Mouse (Mus musculus) layer of hippocampus, postnatal 36 days (tissue): Measurements from ENCODE around the gene Rdh19. TPM values are rescaled to one million over a fixed set of nuclear protein-coding genes. Genes with fewer than 3 reads are reported as not detected.
"Not testable (repeated sequence)": the region's sequence is repeated elsewhere in the genome, so short reads cannot be mapped to it uniquely, and the experiment has no call there.

Experiments used
- DNase-seq, 2 experiments: peaks; one replicate each; pipeline ENCODE4 v3.0.0; 2022
- total RNA-seq, 2 experiments: library from RNA; stranded (reverse); gene quantifications; 2 replicates each; pipeline ENCODE4 v1.2.3; 2021

Gene Rdh19
- total RNA-seq: not detected

DNA sequence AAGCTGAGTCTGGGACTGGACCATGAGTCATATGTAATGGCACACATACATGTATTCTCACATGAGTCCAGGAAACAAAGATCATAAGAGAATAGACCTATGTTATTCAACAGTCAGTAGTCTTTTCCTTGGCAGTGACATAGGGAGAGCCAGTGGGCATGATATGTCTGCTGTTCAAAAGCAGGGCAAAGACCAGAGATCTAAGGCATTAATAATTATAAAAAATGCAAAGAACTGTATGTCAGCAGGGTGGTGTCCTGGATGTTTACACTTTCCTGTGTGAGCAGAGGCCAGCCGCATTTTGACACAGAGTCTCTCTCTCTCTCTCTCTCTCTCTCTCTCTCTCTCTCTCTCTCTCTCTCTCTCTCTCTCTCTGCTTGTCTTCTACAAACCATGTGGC, at the start of gene Rdh19:
Gene Rdh19 (plus strand): TSS at position 301 of the 400 bp plus-strand sequence.
- DNase-seq: no peak

DNA sequence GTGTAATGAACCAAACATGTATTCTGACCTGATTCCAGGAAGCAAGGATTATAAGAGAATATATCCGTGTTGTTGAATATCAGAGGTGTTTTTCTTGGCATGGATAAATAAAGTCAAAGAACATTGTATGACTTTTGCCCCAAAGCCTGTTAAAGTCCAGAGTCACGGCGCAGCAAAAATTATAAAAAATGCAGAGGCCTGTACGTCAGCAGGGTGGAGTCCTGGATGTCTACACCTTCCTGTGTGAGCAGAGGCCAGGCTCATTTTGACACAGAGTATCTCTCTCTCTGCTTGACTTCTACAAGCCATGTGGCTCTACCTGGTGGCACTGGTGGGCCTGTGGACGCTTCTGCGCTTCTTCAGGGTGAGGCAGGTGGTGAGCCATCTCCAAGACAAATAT, 48.8 kb upstream of the Rdh19 start, which contains the start of gene Rdh16:
Gene Rdh16 (plus strand): TSS at position 262 of the 400 bp plus-strand sequence.
- no peak for DNase-seq

DNA sequence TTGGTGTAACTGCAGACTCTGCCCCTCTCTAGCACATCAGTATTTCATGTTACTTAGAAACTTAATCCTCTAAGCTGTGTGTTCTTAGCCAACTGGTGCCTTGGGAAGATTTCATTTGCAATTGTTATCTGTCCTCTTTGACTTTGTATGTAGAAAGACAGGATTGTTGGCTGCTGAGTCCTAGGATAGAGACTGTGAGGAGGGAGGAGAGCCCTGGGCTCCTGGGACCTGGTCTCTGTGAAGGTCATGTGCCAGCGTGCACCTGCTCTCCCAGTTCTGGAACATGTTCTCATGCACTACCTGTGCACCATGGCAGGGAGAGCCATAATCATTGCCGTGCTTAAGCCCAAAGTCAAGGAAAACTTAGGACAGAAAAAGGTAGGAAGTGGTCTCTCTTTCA, 48.1 kb upstream of the Rdh19 start:
- no peak for DNase-seq

DNA sequence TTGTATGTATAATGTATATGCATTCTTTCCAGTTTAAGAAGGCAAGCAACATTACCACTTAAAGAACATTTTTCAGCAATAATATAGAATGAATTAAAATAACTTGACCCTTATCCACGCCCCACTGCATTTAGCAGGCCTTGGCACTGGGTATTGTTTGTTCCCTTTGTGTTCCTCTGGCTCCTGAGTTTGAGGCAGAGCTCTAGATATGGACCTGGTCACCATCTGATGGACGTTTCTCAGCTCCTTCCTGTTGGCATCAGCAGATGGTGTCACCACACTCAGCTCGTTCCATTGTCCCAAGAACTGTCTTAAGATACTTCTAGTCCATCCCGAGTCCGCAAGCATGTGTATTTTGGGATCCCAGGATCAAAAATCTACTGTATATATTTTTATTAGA, 47.5 kb upstream of the Rdh19 start:
- no peak for DNase-seq

DNA sequence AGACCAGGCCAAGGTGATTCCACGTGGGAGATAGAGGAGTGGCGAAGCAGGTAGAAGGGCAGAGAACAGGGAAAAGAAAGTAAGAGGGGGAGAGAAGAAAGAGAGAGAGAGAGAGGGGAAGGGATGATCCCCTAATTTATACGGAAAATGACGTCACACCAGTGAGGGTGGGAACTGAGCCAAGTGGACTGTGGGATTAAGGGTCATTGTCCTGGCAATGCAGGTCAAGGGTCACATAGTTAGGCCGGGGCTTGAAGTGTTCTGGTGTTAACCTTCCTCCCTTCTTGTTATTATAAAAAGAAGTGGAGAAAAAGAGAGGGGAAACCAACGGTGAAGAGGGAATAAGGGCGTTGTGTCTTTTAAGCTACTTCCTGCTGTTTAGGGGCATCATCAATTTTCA, 45.3 kb upstream of the Rdh19 start:
- DNase-seq: no peak

DNA sequence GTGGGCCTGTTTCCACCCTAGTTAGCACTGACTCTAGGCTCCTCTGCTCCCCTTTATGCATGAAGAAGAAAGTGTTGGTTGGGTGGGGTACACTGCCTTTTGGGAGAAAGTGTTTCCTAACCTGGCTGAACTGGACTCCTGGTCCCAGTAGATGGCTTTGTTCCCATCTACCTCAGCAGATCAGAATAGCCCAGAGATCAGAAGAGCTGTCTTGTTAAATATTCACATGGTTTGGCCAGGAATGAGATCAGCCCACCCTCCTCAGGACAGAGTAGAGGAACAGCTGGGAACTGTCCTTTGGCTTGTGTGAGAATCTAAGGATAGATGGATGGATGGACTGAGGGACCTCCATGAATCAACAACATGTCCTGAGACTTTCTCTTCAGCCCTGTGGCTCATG, 33.8 kb upstream of the Rdh19 start:
- DNase-seq: no peak

DNA sequence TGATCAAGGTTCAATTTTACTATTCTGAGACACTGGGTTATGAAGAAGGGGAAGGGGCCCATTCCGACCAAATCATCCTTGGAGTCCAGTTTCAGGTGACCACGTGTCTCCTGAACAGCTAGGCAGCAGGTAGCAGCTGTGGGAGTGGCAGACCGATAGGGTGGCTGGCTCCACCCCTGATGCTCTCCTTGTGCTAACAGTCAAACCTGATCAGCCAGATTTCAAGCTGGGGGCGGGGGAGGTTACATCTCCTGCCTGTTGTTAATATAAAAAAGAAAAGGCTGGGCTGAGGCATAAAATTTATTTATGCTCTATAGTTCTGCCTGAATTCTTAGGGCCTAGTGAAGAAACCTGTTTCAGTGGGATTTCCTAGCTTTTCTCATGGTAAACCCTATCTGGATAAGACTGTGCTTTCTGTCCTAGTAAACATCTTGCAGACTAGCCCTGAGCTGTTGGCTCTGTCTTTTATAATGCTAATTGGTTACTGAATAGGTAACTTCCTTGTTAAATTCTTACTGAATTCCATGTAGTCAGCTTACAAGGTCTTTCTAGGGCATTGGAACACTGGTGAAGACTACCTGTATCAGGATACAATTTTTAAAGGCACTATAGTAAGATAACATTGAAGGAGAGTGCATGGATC, 32.3 kb upstream of the Rdh19 start:
- not testable (repeated sequence) for DNase-seq

DNA sequence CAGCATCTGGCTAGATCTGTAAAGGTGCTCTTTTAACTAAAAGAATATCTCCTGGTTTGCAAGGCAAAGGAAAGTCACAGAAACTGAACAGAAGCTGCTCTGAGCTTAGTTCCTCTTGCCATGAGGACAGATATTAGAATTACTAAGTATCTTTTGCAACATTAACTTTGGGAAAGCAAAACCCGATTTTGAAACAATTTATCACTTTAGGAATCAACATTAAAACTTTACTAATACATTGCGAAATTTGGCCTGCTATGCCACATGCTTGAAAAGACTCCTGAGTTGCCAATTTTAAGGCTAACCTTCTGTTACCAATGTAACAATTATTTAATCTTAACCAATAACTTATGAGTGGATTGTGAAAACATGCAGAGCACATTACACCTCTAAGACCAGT, 27.9 kb upstream of the Rdh19 start:
- not testable (repeated sequence) for DNase-seq

DNA sequence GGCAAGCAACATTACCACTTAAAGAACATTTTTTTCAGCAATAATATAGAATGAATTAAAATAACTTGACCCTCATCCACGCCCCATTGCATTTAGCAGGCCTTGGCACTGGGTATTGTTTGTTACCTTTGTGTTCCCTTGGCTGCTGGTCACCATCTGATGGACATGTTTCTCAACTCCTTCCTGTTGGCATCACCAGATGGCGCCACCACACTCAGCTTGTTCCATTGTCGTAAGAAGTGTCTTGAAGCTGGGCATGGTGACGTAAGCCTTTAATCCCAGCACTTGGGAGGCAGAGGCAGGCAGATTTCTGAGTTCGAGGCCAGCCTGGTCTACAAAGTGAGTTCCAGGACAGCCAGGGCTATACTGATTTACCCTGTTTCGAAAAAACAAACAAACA, 24.3 kb upstream of the Rdh19 start:
- peak in 1 of 2 experiments; percentile 5 for DNase-seq

DNA sequence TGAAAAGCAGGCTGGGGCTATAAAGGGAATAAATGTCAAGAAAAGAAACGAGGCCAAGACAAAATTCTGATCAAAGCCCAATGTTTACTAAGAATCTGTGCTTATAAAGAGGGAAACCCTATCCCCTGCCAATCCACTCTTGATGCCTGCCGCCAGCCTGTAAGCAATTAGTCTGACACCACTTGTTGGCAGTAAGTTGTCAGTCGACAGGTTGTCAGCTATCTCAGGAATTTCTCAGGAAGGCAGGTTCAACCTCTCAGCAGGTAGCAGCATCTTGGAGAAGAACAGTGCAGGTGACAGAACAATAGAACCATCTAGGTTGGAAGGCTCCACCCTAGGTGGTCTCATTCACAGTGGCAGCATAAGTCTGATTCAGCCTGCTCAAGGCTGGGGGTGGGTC, 20.6 kb upstream of the Rdh19 start:
- no peak for DNase-seq

DNA sequence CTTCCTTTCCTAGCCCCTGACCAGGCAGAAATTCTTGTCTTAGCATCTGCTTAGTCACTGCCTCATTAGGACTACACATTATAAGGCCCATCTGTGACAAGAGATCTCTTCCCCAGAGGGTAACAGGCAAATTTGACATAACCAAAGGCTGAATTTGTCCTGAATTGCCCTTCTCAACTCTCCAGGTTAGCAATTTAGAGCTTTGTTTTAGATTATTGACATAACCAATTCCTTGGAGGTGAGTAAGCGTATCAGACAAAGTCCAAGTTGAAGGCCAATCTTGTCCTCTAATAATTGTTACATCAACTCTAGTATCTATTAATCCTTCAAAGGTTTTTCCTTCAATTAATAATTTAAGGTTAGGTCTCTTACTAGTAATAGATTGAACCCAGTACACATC, 15.5 kb upstream of the Rdh19 start:
- DNase-seq: not testable (repeated sequence)

DNA sequence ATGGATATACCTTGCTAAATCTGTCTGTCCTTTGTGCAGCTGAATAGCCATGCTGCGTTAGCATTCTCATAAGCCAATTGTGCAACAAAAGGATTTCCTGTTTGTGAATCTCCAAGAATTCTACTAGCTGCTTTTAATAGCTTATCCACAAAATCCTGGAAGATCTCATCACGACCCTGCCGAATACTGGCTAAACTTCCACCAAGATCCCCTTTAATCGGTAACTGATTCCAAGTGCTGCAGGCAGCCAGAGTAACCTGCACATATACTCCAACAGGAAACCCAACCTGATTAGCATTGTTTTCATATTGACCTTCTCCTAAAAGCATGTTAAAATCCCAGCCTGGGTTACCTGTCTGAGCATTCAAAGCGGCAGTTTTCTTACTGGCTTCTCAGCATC, 14.4 kb upstream of the Rdh19 start:
- no peak for DNase-seq

DNA sequence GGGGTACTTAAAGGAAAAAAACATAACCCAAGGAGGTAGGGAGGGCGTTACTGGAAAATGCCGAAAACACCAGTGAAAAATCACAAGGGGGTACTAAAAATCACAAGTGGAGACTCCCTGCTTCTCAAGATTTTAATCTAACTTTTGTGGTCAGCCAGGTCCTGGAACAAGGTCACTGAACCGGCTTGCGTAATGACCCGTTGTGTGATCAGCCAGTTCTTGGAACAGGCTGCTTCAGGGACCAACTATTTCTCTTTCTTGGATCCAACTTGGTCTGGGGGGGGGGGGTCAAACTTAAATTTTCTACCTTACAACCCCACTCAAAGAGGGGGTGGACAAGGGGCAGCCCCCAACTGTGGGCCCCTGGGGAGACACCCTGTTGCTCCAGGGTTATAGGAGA, 11.9 kb upstream of the Rdh19 start:
- DNase-seq: not testable (repeated sequence)

DNA sequence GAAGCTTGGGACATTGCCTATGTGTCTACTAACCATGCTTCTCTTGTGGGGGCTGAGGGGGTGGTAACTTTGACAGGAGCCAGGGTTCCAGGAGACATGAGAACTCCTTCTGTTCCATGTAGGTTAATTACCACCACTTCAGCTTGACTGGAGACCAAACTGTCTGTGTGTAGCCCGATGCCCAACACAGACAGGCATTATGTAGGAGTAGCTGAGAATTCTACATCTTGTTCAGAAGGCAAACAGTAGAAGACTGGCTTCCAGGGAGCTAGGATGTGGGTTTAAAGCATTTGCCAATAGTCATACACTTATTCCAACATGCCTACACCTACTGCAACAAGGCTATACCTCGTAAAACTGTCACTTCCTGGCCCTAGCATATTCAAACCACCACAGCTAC, 11.2 kb upstream of the Rdh19 start:
- DNase-seq: no peak

DNA sequence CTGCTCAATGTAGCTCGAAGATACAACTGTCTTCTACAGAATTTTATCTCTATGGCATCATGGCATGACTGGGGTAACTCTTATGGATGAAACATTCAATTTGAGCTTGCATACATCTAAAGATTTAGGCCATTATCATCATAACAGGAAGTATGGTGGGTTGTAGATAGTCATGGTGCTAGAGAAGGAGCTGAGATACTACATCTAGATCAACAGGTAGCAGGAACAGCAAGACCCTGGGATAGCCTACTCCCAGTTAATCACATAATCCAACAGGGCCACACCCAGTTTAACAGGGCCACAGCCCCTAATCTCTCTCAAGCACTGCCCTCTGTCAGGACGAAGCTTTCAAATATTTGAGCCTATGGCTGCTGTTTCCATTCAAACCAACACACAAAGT, 9.0 kb upstream of the Rdh19 start:
- DNase-seq: no peak

DNA sequence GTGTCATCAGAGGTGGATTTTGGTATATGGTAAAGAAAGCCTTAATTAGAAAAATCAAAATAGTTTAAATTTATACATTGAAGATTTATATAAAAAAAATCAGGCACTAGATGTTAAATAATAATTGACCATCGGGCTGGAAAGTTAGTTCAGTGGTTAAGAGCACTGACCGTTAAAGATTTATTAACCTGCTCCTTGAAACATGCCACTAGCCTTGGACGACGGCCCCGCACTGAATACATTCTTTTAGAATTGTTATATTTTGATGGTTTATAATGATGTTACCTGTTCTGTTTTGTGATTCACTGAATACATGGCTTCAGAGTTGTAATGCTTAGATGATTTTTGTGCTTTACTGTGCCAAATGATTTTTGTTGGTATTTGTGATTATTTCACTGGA, 3.8 kb upstream of the Rdh19 start:
- DNase-seq: not testable (repeated sequence)

DNA sequence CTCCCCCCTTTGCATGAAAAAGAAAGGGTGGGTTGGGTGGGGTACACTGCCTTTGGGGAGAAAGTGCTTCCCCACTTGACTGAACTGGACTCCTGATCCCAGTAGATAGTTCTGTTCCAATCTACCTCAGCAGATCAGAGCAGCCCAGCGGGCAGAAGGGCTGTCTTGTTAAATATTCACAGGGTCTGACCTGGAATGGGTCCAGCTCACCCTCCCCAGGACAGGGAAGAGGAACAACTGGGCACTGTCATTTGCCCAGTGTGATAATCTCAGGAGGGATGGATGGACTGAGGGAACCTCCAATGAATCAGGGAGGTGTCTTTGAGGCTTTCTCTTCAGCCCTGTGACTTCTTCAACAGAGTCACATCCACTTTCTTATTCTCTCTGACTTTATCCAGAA, 1.6 kb upstream of the Rdh19 start:
- no peak for DNase-seq

DNA sequence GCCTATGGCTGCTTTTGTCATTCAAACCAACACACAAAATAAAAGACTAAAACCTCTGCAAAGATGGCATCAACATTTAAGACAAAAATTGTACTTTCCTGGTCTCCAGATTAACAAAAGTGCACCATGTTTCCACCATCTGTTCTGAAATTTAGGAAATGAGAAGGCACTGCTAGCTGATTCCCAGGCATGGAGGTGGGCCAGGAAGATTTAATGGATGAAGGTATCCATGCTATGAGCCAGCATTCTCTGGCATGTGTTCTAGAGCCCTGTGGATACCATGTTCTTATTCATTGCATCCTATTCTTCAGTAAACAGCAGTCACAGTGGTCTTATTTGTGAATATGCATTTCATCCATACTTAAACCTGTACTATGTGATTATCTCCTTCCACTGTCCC, 6.6 kb downstream of the Rdh19 start:
- DNase-seq: no peak

DNA sequence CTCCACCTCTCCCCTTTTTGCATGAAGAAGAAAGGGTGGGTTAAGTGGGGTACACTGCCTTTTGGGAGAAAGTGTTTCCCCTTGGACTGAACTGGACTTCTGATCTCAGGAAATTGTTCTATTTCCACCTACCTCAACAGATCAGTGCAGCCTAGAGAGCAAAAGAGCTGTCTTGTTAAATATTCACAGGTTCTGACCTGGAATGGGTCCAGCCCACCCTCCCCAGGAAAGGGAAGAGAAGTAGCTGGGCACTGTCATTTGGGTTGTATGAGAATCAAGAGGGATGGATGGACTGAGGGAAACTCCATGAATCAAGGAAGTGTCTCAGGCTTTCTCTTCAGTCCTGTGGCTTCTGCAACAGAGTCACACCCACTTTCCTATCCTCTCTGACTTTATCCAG, 15.2 kb downstream of the Rdh19 start:
- no peak for DNase-seq

DNA sequence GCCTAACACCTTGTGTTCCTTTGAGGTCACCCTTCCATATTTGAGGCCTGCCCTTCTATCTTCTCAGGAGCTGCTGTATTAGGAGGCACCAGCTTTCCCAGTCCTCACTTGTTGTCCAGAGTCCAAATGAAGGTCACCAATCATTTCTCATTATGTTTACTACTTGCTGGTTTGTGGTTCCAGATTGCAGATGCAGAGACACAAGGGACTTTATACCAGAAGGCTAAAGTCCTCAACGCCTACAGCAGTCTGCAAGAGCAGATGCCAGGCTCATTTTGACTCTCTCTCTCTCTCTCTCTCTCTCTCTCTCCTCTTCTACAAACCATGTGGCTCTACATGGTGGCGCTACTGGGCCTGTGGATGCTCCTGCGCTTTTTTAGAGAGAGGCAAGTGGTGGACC, 16.5 kb downstream of the Rdh19 start, which contains the start of gene Rdh16f2:
Gene Rdh16f2 (plus strand): TSS at position 243 of the 400 bp plus-strand sequence.
- no peak for DNase-seq

DNA sequence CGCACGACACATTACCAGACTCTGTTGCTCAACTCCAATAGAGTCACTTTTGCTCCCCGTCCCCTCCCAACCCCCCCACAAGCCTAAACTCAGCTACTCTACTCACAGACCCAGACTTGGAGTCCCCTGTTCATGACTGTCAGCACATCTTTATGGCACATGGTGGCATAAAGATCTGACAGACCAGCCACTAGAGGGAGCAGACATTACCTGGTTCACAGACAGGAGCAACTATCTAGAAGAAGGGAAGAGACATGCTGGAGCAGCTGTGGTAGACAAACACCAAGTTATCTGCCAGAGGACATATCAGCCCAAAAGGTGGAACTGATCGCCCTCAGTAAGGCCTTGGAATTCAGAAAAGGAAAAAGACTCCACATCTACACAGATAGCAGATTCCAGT, 22.8 kb downstream of the Rdh19 start:
- DNase-seq: no peak

DNA sequence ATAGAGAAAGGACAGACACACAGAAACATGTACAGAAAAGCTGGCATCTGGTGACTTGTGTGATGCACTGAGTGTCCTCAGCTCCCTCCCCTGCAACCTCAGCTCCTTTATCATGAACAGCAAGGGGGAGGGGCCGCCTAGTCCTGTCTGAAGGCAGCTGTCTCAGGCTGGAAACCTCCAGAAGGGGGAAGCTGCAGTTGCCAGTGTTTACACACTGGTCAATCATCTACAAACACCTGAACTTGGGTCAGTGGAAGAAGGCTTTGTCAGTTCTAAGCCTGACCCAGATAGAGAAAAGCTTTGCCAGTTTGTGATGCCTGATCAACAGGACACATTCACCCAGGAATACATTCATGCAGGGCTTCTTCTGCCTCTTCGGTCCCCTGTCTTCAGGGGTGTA, 28.0 kb downstream of the Rdh19 start:
- DNase-seq: no peak

DNA sequence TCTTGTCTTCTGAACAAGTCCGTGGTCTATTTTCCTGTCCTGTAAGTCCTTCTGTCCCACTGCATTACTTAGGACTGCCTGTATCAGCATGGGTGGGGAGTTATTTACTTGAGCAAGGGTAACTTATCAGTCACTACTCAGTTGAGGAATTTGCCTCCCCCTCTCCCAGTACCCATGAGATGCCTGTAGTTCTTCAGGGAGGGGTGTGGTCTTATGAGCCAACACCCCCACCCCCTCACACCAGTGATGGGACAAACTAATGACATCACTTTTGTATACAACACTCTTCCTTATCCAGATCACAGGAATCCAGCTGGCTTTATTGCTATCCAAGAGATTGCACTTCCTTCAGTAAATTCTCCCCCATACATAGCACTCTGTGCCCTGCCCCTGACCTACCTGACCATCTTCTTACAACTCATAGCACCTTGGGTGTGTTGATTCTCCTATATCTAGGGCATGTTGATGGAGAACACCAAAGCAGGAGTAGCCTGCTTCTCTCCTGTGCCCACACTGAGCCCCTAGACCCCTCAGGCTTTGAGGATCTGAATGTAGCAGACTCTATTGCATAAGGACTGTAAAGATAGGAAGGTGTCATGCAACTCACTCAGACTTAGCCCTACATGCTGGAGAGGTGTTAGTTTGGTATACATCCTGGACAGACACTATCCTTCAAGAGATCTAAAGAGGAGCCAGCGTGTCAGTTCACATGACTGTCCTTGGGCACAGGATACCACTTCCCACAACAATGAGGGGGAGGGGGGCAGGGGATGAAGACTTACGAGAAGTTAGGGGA, 28.7 kb downstream of the Rdh19 start:
- DNase-seq: no peak

DNA sequence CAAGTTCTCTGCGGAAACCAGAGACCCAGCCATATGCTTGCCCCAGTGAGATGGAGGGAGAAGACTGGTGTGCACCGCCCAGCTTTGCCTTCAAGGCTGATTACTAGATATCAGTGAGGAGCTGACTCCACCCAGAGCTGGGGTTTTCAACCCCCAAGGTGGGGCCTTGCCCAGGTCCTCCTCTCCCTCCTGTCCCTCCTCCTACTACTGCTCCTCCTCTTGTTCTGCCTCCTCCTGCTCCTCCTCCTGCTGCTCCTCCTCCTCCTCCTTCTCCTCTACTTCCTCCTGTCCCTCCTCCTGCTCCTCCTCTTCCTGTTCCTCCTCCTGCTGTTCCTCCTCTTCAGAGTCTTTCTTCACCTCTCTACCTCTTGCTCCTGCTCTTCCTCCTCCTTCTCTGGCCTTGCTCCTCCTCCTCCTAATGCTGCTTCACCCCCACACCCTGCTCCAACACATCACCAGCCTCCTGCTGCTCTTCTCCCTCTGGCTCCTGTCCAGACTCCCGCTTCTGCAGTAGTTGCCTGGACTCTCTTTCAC, 29.5 kb downstream of the Rdh19 start:
- DNase-seq: no peak
